Mouse (Mus musculus): ENCODE data around the gene Sema4d. TPM values are rescaled to one million over a fixed set of nuclear protein-coding genes. Genes with fewer than 3 reads are reported as not detected.

The Sema4d gene
- polyA plus RNA-seq, 1 experiment from 2014 or later = 17.4 TPM

DNA sequence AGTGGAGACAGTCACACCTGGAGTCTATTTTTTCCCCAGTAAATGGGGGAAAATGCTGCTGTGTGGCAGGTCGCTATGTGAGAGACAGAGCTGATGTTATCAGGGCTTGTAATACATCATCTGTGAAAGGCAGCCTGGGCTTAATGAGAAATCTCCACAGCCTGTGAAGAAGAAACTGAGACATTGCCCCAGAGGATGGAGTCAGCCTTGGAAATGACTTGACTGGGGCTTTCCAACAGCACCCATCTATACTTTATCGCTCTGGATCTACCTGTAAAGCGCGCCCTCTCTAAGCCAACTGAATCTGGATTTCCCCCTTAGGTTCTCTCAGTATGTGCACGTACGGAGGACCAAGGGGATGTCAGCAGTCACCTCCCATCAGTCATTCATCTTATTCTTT, 21.1 kb upstream of the Sema4d start:
- Histone ChIP-seq H3K9ac (ENCODE audit: low read length) (no peak overlapping the region), H3K27ac (replicated peaks in 1 of 2; ENCODE audit: control insufficient read depth in 1 of 2, insufficient read depth in 1 of 2, low read depth in 2 of 2, low read length in 2 of 2) (no peak overlapping the region), H3K9me3 (ENCODE audit: control insufficient read depth, low read length) (no peaks in the 10 kb centered on the region), H3K4me3 (ENCODE audit: control insufficient read depth in 1 of 2, insufficient read depth in 1 of 2, low read depth in 1 of 2, low read length in 2 of 2) (no peak overlapping the region), H3K36me3 (ENCODE audit: control insufficient read depth, insufficient read depth, low read length) (no peaks in the 10 kb centered on the region), H3K4me2 (ENCODE audit: low read length) (no peak overlapping the region), H3K4me1 (ENCODE audit: control insufficient read depth in 2 of 2, insufficient read depth in 2 of 2, low read length in 2 of 2) (peaks cover 18 to 19% of the 10 kb centered on the region in 2 experiments), H3K27me3 (ENCODE audit: control insufficient read depth, insufficient read depth, low read length) (no peaks in the 10 kb centered on the region)
- WGBS = 87% methylated on average over 6 of the region's 6 CpGs
- no peak for ATAC-seq (ENCODE audit: insufficient number of reproducible peaks, insufficient read depth, low FRiP score, low read depth)

GRCm38 (mm10) chr13:51813621-51814615, 20.4 kb upstream of the Sema4d start:
- Histone ChIP-seq H3K4me2 (ENCODE audit: low read length) (no peak overlapping the region), H3K9ac (ENCODE audit: low read length) (no peak overlapping the region), H3K4me1 (ENCODE audit: control insufficient read depth in 2 of 2, insufficient read depth in 2 of 2, low read length in 2 of 2) (peaks cover 18% of the 10 kb centered on the region in 2 experiments), H3K9me3 (ENCODE audit: control insufficient read depth, low read length) (no peaks in the 10 kb centered on the region), H3K4me3 (ENCODE audit: control insufficient read depth in 1 of 2, insufficient read depth in 1 of 2, low read depth in 1 of 2, low read length in 2 of 2) (no peak overlapping the region), H3K27ac (replicated peaks in 1 of 2; ENCODE audit: control insufficient read depth in 1 of 2, insufficient read depth in 1 of 2, low read depth in 2 of 2, low read length in 2 of 2) (no peak overlapping the region), H3K27me3 (ENCODE audit: control insufficient read depth, insufficient read depth, low read length) (no peaks in the 10 kb centered on the region), H3K36me3 (ENCODE audit: control insufficient read depth, insufficient read depth, low read length) (no peaks in the 10 kb centered on the region)
- 55% methylated on average over 10 of the region's 10 CpGs for WGBS
- no peak for ATAC-seq (ENCODE audit: insufficient number of reproducible peaks, insufficient read depth, low FRiP score, low read depth)

DNA sequence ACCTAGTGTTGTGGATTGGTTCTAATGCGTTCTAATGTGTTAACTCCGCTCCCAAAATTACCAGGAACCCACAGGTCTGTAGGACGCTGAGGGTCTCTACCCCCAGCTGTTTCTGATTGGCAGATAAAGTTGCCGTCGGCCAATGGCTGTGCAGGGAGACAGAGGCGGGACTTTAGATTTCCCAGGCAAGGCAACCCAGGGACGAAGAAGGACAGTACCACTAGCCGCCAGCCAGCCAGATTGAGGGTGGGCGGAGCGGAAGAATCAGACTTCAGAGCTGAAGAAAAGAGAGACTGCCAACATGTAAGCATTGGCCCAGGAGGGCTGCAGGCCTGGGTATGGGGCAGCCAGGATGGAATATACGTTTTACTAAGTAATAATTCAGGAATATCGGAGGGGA, 14.6 kb upstream of the Sema4d start:
- no peak for ATAC-seq (ENCODE audit: insufficient number of reproducible peaks, insufficient read depth, low FRiP score, low read depth)
- 30% methylated on average over 12 of the region's 12 CpGs for WGBS
- Histone ChIP-seq H3K36me3 (ENCODE audit: control insufficient read depth, insufficient read depth, low read length) (no peaks in the 10 kb centered on the region), H3K27me3 (ENCODE audit: control insufficient read depth, insufficient read depth, low read length) (no peaks in the 10 kb centered on the region), H3K9ac (ENCODE audit: low read length) (no peak overlapping the region), H3K4me2 (ENCODE audit: low read length) (peak overlapping the region; percentile 34; the same call in 1 of the 2 replicates), H3K4me1 (ENCODE audit: control insufficient read depth in 2 of 2, insufficient read depth in 2 of 2, low read length in 2 of 2) (no peaks in the 10 kb centered on the region), H3K9me3 (ENCODE audit: control insufficient read depth, low read length) (no peaks in the 10 kb centered on the region), H3K27ac (replicated peaks in 1 of 2; ENCODE audit: control insufficient read depth in 1 of 2, insufficient read depth in 1 of 2, low read depth in 2 of 2, low read length in 2 of 2) (no peak overlapping the region), H3K4me3 (ENCODE audit: control insufficient read depth in 1 of 2, insufficient read depth in 1 of 2, low read depth in 1 of 2, low read length in 2 of 2) (no peak overlapping the region)

- H3K27ac ChIP-seq (replicated peaks in 1 of 2; ENCODE audit: control insufficient read depth in 1 of 2, insufficient read depth in 1 of 2, low read depth in 2 of 2, low read length in 2 of 2) = no peak overlapping the region
- ATAC-seq (ENCODE audit: insufficient number of reproducible peaks, insufficient read depth, low FRiP score, low read depth) = no peak
- H3K4me2 ChIP-seq (ENCODE audit: low read length) = no peak overlapping the region
- H3K27me3 ChIP-seq (ENCODE audit: control insufficient read depth, insufficient read depth, low read length) = no peaks in the 10 kb centered on the region
- H3K4me1 ChIP-seq (ENCODE audit: control insufficient read depth in 2 of 2, insufficient read depth in 2 of 2, low read length in 2 of 2) = no peaks in the 10 kb centered on the region
- H3K9ac ChIP-seq (ENCODE audit: low read length) = no peak overlapping the region
- H3K4me3 ChIP-seq (ENCODE audit: control insufficient read depth in 1 of 2, insufficient read depth in 1 of 2, low read depth in 1 of 2, low read length in 2 of 2) = no peak overlapping the region
- WGBS = 79% methylated on average over 15 of the region's 15 CpGs
- H3K9me3 ChIP-seq (ENCODE audit: control insufficient read depth, low read length) = no peaks in the 10 kb centered on the region
- H3K36me3 ChIP-seq (ENCODE audit: control insufficient read depth, insufficient read depth, low read length) = no peaks in the 10 kb centered on the region
Observed at GRCm38 (mm10) chr13:51806220-51806619, 12.7 kb upstream of the Sema4d start.

DNA sequence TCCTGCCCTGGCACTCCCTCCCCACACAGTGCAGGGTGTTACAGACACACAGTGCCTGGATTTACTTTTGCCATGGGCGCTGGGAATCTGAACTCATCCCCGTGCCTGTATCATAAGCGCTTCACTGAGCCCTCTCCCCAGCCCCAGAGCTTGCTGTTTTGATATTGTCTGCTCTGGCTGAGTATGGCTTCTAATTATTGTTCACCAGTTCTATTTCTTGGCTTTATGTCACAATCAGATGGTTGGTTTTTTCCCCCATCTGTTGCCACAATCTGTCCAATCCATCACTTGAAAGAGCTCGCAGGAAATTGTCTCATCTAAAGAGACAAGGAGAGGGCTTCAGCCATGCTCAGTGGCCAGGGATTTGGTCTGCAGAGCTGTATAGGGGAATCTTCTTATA, 12.1 kb upstream of the Sema4d start:
- no peak overlapping the region for H3K27ac ChIP-seq (replicated peaks in 1 of 2; ENCODE audit: control insufficient read depth in 1 of 2, insufficient read depth in 1 of 2, low read depth in 2 of 2, low read length in 2 of 2)
- no peaks in the 10 kb centered on the region for H3K4me1 ChIP-seq (ENCODE audit: control insufficient read depth in 2 of 2, insufficient read depth in 2 of 2, low read length in 2 of 2)
- 77% methylated on average over 4 of the region's 4 CpGs for WGBS
- no peak overlapping the region for H3K9ac ChIP-seq (ENCODE audit: low read length)
- no peak for ATAC-seq (ENCODE audit: insufficient number of reproducible peaks, insufficient read depth, low FRiP score, low read depth)
- no peaks in the 10 kb centered on the region for H3K27me3 ChIP-seq (ENCODE audit: control insufficient read depth, insufficient read depth, low read length)
- no peak overlapping the region for H3K4me2 ChIP-seq (ENCODE audit: low read length)
- no peaks in the 10 kb centered on the region for H3K36me3 ChIP-seq (ENCODE audit: control insufficient read depth, insufficient read depth, low read length)
- H3K9me3 ChIP-seq (ENCODE audit: control insufficient read depth, low read length) = no peaks in the 10 kb centered on the region
- H3K4me3 ChIP-seq (ENCODE audit: control insufficient read depth in 1 of 2, insufficient read depth in 1 of 2, low read depth in 1 of 2, low read length in 2 of 2) = no peak overlapping the region

- no peaks in the 10 kb centered on the region for H3K9me3 ChIP-seq (ENCODE audit: control insufficient read depth, low read length)
- 63% methylated on average over 9 of the region's 9 CpGs for WGBS
- ATAC-seq (ENCODE audit: insufficient number of reproducible peaks, insufficient read depth, low FRiP score, low read depth) = no peak
Observed at GRCm38 (mm10) chr13:51800921-51801320, 7.4 kb upstream of the Sema4d start.

DNA sequence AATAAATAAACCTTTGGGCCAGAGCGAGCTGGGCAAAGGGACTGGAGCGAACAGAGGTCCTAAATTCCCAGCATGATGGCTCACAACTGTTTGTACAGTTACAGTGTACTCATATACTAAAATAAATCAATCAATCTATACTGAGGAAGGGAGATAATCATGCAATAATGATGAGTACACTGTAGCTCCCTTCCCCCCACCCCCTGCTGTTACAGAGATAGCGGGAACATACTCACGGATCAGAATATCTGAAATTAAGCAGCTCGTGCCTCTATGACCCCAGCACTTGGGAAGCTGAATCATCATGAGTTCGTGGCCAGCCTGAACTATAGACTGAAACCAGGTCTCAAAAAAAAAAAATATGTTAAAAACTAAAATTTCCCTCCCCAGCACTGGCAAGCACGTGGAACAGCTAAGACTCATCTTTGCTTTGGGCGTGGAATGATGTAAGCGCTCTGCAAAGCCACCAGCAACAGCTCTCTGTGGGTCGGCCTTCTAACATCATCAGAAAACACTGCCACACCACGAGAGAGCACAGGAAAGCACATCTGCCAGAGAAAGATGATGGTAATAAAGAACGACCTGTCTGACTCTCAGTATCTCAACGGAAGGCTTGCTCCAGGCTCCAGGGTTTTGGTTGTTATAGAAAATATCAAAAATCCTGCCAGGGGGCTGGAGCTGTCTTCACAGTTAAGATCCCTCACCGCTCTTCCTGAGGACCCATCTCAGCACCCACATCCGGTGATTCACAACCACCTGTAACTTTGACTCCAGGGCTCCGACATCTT, 6.4 kb upstream of the Sema4d start:
- no peak for ATAC-seq (ENCODE audit: insufficient number of reproducible peaks, insufficient read depth, low FRiP score, low read depth)
- Histone ChIP-seq H3K27ac (replicated peaks in 1 of 2; ENCODE audit: control insufficient read depth in 1 of 2, insufficient read depth in 1 of 2, low read depth in 2 of 2, low read length in 2 of 2) (no peak overlapping the region), H3K27me3 (ENCODE audit: control insufficient read depth, insufficient read depth, low read length) (no peaks in the 10 kb centered on the region; the same call in 1 of the 2 replicates), H3K4me1 (ENCODE audit: control insufficient read depth in 2 of 2, insufficient read depth in 2 of 2, low read length in 2 of 2) (peaks cover 0 to 2% of the 10 kb centered on the region in 2 experiments; a peak in 2 of 4 replicates), H3K4me3 (ENCODE audit: control insufficient read depth in 1 of 2, insufficient read depth in 1 of 2, low read depth in 1 of 2, low read length in 2 of 2) (no peak overlapping the region), H3K36me3 (ENCODE audit: control insufficient read depth, insufficient read depth, low read length) (no peaks in the 10 kb centered on the region), H3K9me3 (ENCODE audit: control insufficient read depth, low read length) (no peaks in the 10 kb centered on the region), H3K9ac (ENCODE audit: low read length) (no peak overlapping the region), H3K4me2 (ENCODE audit: low read length) (no peak overlapping the region)
- WGBS = 81% methylated on average over 16 of the region's 16 CpGs

More at GRCm38 (mm10) chr13:51800921-51801320, 7.4 kb upstream of the Sema4d start:
- no peaks in the 10 kb centered on the region; the same call in 1 of the 2 replicates for H3K27me3 ChIP-seq (ENCODE audit: control insufficient read depth, insufficient read depth, low read length)
- H3K9ac ChIP-seq (ENCODE audit: low read length) = no peak overlapping the region
- H3K36me3 ChIP-seq (ENCODE audit: control insufficient read depth, insufficient read depth, low read length) = no peaks in the 10 kb centered on the region
- peaks cover 0 to 2% of the 10 kb centered on the region in 2 experiments; a peak in 2 of 4 replicates for H3K4me1 ChIP-seq (ENCODE audit: control insufficient read depth in 2 of 2, insufficient read depth in 2 of 2, low read length in 2 of 2)
- H3K4me3 ChIP-seq (ENCODE audit: control insufficient read depth in 1 of 2, insufficient read depth in 1 of 2, low read depth in 1 of 2, low read length in 2 of 2) = no peak overlapping the region
- H3K27ac ChIP-seq (replicated peaks in 1 of 2; ENCODE audit: control insufficient read depth in 1 of 2, insufficient read depth in 1 of 2, low read depth in 2 of 2, low read length in 2 of 2) = no peak overlapping the region
- H3K4me2 ChIP-seq (ENCODE audit: low read length) = no peak overlapping the region
